Mouse (Mus musculus) megakaryocyte progenitor cell, adult 5-6 weeks (primary cell): Measurements from ENCODE around the gene Btbd16. TPM values are rescaled to one million over a fixed set of nuclear protein-coding genes. Genes with fewer than 3 reads are reported as not detected.
A peak's percentile ranks its signal among the peaks of the same experiment; 100 is the strongest.

Experiments used
- ATAC-seq: replicated peaks from 2 replicates; pipeline ENCODE4 v1.8.0; 2016; ENCODE audit warnings: mild to moderate bottlenecking, moderate TSS enrichment, inconsistent platforms; ENCODE audit not compliant: poor library complexity
- total RNA-seq, 2 experiments: library from RNA; stranded (forward) in 1 of 2; stranded (reverse) in 1 of 2; fragments of 157-497, 149-512 nt in 1 of 2; fragments of 200-1000 nt in 1 of 2; gene quantifications; 2 replicates each; pipeline versions ENCODE4 v1.2.3 to v1.2.4; 2015 to 2017

The Btbd16 gene
- total RNA-seq, 2 experiments from 2014 or later, result 0.52 to 0.87 TPM

- ATAC-seq, result no peak
These were observed 36.4 kb downstream of the Btbd16 start for GRCm38 (mm10) chr7:130810238-130810637.

GRCm38 (mm10) chr7:130812407-130812806 is 38.5 kb downstream of the Btbd16 start:
- ATAC-seq, result peak; percentile 40

- no peak for ATAC-seq
These were observed 41.7 kb downstream of the Btbd16 start for GRCm38 (mm10) chr7:130815601-130816000.

GRCm38 (mm10) chr7:130816243-130816642 is 42.4 kb downstream of the Btbd16 start:
- peak; percentile 74 for ATAC-seq

GRCm38 (mm10) chr7:130818813-130819212 is 44.9 kb downstream of the Btbd16 start:
- ATAC-seq, result peak; percentile 50

- no peak for ATAC-seq
These were observed 45.8 kb downstream of the Btbd16 start for GRCm38 (mm10) chr7:130819624-130820023.

GRCm38 (mm10) chr7:130823992-130824391 is 50.1 kb downstream of the Btbd16 start:
- ATAC-seq, result no peak

- peak; percentile 35 for ATAC-seq
These were observed 52.5 kb downstream of the Btbd16 start for GRCm38 (mm10) chr7:130826343-130826742.

- peak; percentile 48 for ATAC-seq
These were observed 53.6 kb downstream of the Btbd16 start for GRCm38 (mm10) chr7:130827431-130827830.

GRCm38 (mm10) chr7:130827844-130828403 is 54.1 kb downstream of the Btbd16 start:
- no peak for ATAC-seq

- peak; percentile 24; the same call in 1 of the 2 replicates for ATAC-seq
These were observed 54.6 kb downstream of the Btbd16 start for GRCm38 (mm10) chr7:130828475-130828874.

GRCm38 (mm10) chr7:130831586-130831985 is 57.7 kb downstream of the Btbd16 start:
- no peak for ATAC-seq

- ATAC-seq, result peak; percentile 99
These were observed 60.4 kb downstream of the Btbd16 start for GRCm38 (mm10) chr7:130834299-130834698.

GRCm38 (mm10) chr7:130834958-130835861 is 61.3 kb downstream of the Btbd16 start:
- ATAC-seq, result no peak

GRCm38 (mm10) chr7:130836066-130836465 is 62.2 kb downstream of the Btbd16 start:
- no peak for ATAC-seq

- ATAC-seq, result no peak
These were observed 64.2 kb downstream of the Btbd16 start for GRCm38 (mm10) chr7:130837941-130838657.

- no peak for ATAC-seq
These were observed 64.8 kb downstream of the Btbd16 start for GRCm38 (mm10) chr7:130838658-130839025.

- ATAC-seq, result peak; percentile 92
These were observed 65.7 kb downstream of the Btbd16 start for GRCm38 (mm10) chr7:130839380-130840100.

GRCm38 (mm10) chr7:130847164-130847718 is 73.4 kb downstream of the Btbd16 start:
- ATAC-seq, result peak; percentile 97

- no peak for ATAC-seq
These were observed 80.9 kb downstream of the Btbd16 start for GRCm38 (mm10) chr7:130854684-130855292.
